ENCODE assay signal across 21 mouse cellular contexts in the genomic region with DNA sequence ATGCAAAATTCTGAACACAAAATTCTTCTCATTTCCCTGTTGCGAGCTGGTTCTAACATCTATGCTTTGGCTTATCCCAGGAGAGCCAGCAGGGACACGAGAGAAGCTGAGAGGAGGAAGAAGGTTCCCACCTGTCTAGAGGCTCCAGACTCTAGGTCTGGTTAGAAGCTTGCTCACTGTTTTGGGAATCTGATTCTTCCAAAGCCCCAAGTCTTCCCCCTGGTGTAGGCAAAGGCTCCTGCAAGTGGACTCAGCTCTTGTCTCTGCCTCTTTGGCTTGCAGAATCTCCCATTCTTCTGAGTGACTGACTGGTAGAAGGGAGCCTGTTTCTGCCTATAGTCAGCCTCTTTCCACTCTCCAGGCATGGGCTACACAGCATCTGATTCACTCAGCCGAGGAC.
DNase-seq lines count a peak whose midpoint lies in the region; ATAC-seq and TF ChIP-seq lines count a peak whose summit lies in the region.
"Had no signal": no experiment of that assay in that cellular context is flagged by ENCODE, and none has a peak within 500 bp of the region (broad histone marks: within the 10 kb centered on the region; RNA-seq: fewer than 3 reads in every experiment).

No protein-coding gene starts in this region.

- no peaks in the 10 kb centered on the region for H3K36me3 ChIP-seq in hindbrain, embryonic 11.5 days (ENCODE audit: control insufficient read depth, insufficient read depth, low read length)
- H3K36me3 ChIP-seq in hindbrain, embryonic 12.5 days: no peaks in the 10 kb centered on the region
- H3K36me3 ChIP-seq in lung, embryonic 14.5 days (ENCODE audit: insufficient read depth): no peaks in the 10 kb centered on the region
- no peaks in the 10 kb centered on the region for H3K36me3 ChIP-seq in small intestine, adult 2 months (ENCODE audit: control insufficient read depth, insufficient read depth, low read length)
- H3K36me3 ChIP-seq: embryonic facial prominence, embryonic 13.5 days; heart, embryonic 10.5 days; limb, embryonic 12.5 days; lung, embryonic 15.5 days; midbrain, embryonic 12.5 days had no signal

- TF ChIP-seq POLR2A in small intestine, adult 2 months (IDR thresholded peaks at IDR 0.05; ENCODE audit: low read depth, low read length): no peak

- H3K27me3 ChIP-seq in hindbrain, embryonic 11.5 days (ENCODE audit: control insufficient read depth, insufficient read depth, low read length): no peaks in the 10 kb centered on the region
- H3K27me3 ChIP-seq in hindbrain, embryonic 12.5 days: no peaks in the 10 kb centered on the region
- no peaks in the 10 kb centered on the region for H3K27me3 ChIP-seq in lung, embryonic 14.5 days (ENCODE audit: insufficient read depth, low read length)
- H3K27me3 ChIP-seq in small intestine, adult 2 months (ENCODE audit: control insufficient read depth, insufficient read depth, low read length): no peaks in the 10 kb centered on the region
- H3K27me3 ChIP-seq: limb, embryonic 12.5 days; lung, embryonic 15.5 days; midbrain, embryonic 12.5 days had no signal

- TF ChIP-seq CTCF in lung, embryonic 14.5 days (IDR thresholded peaks at IDR 0.05; ENCODE audit: low read depth): peak; percentile 43; the same call in 1 of the 2 replicates
- TF ChIP-seq CTCF in small intestine, adult 2 months (IDR thresholded peaks at IDR 0.05; ENCODE audit: extremely low read depth, insufficient read length, insufficient replicate concordance, low read depth, low read length): 0 out of 2 replicates have a peak, but pooled peaks have one; percentile 29

- no peak for DNase-seq in hindbrain, embryonic 11.5 days (ENCODE audit: low spot score)
- DNase-seq in lung, embryonic 14.5 days: peak; percentile 28
- DNase-seq in lung, postnatal 25 days (ENCODE audit: low spot score): no peak
- peak; percentile 16 for DNase-seq in R1 (ENCODE audit: low read depth, low spot score)
- no peak for DNase-seq in thymus, postnatal 4 days
- DNase-seq: cerebellum, adult 11 months; gastrocnemius, postnatal 36 days; heart, postnatal 36 days; kidney, adult 2 months; spleen, adult 18-20 months; thymus, postnatal 36 days had no signal

- no peak overlapping the region for H3K27ac ChIP-seq in hindbrain, embryonic 11.5 days (ENCODE audit: low read depth, low read length)
- H3K27ac ChIP-seq in hindbrain, embryonic 12.5 days: no peak overlapping the region
- no peak overlapping the region for H3K27ac ChIP-seq in lung, embryonic 14.5 days (ENCODE audit: low read depth)
- H3K27ac ChIP-seq in small intestine, adult 2 months (ENCODE audit: insufficient read depth, low read depth, low read length): no peak overlapping the region
- H3K27ac ChIP-seq: embryonic facial prominence, embryonic 13.5 days; heart, embryonic 10.5 days; left cerebral cortex, adult 2 months; limb, embryonic 12.5 days; lung, embryonic 15.5 days; midbrain, embryonic 12.5 days had no signal

- H3K9me3 ChIP-seq in hindbrain, embryonic 11.5 days (ENCODE audit: control insufficient read depth, low read length): no peaks in the 10 kb centered on the region
- no peaks in the 10 kb centered on the region for H3K9me3 ChIP-seq in hindbrain, embryonic 12.5 days (replicated peaks)
- H3K9me3 ChIP-seq in lung, embryonic 14.5 days (ENCODE audit: low read depth, low read length): no peaks in the 10 kb centered on the region
- H3K9me3 ChIP-seq: embryonic facial prominence, embryonic 13.5 days; heart, embryonic 10.5 days; limb, embryonic 12.5 days; lung, embryonic 15.5 days; midbrain, embryonic 12.5 days had no signal

- H3K4me2 ChIP-seq in hindbrain, embryonic 11.5 days (replicated peaks; ENCODE audit: low read depth, low read length): no peak overlapping the region
- H3K4me2 ChIP-seq in hindbrain, embryonic 12.5 days (replicated peaks): no peak overlapping the region
- no peak overlapping the region for H3K4me2 ChIP-seq in lung, embryonic 14.5 days
- H3K4me2 ChIP-seq: embryonic facial prominence, embryonic 13.5 days; limb, embryonic 12.5 days; lung, embryonic 15.5 days; midbrain, embryonic 12.5 days had no signal

- no peak overlapping the region for H3K4me3 ChIP-seq in hindbrain, embryonic 11.5 days (ENCODE audit: low read depth, low read length)
- H3K4me3 ChIP-seq in hindbrain, embryonic 12.5 days: no peak overlapping the region
- H3K4me3 ChIP-seq in lung, embryonic 14.5 days (ENCODE audit: low read depth, low read length): no peak overlapping the region
- H3K4me3 ChIP-seq in small intestine, adult 2 months (ENCODE audit: low read depth, low read length): no peak overlapping the region
- H3K4me3 ChIP-seq: embryonic facial prominence, embryonic 13.5 days; heart, embryonic 10.5 days; left cerebral cortex, adult 2 months; limb, embryonic 12.5 days; lung, embryonic 15.5 days; midbrain, embryonic 12.5 days; myocyte had no signal

- H3K4me1 ChIP-seq in hindbrain, embryonic 11.5 days (replicated peaks; ENCODE audit: control insufficient read depth, insufficient read depth, low read length): no peaks in the 10 kb centered on the region
- no peaks in the 10 kb centered on the region for H3K4me1 ChIP-seq in hindbrain, embryonic 12.5 days
- no peaks in the 10 kb centered on the region for H3K4me1 ChIP-seq in lung, embryonic 14.5 days (ENCODE audit: insufficient read depth)
- no peaks in the 10 kb centered on the region for H3K4me1 ChIP-seq in small intestine, adult 2 months (ENCODE audit: control insufficient read depth, insufficient read depth, insufficient read length, low read length)
- H3K4me1 ChIP-seq: embryonic facial prominence, embryonic 13.5 days; limb, embryonic 12.5 days; lung, embryonic 15.5 days; midbrain, embryonic 12.5 days had no signal

- peak; percentile 38; the same call in 1 of the 2 replicates for ATAC-seq in hindbrain, embryonic 11.5 days (ENCODE audit: low FRiP score)
- no peak for ATAC-seq in hindbrain, embryonic 12.5 days (ENCODE audit: low FRiP score)
- no peak for ATAC-seq in lung, embryonic 14.5 days (ENCODE audit: insufficient read depth)
- no peak for ATAC-seq in activated CD4-positive, CD25-positive, alpha-beta regulatory T cell, adult 4 months

- H3K9ac ChIP-seq in hindbrain, embryonic 11.5 days (ENCODE audit: low read depth, low read length): no peak overlapping the region
- no peak overlapping the region for H3K9ac ChIP-seq in hindbrain, embryonic 12.5 days
- no peak overlapping the region for H3K9ac ChIP-seq in lung, embryonic 14.5 days
- H3K9ac ChIP-seq: embryonic facial prominence, embryonic 13.5 days; limb, embryonic 12.5 days; lung, embryonic 15.5 days; midbrain, embryonic 12.5 days had no signal

- WGBS in hindbrain, embryonic 11.5 days: 75% methylated on average over 3 of the region's 3 CpGs
- 81% methylated on average over 3 of the region's 3 CpGs for WGBS in hindbrain, embryonic 12.5 days
- 59% methylated on average over 3 of the region's 3 CpGs for WGBS in lung, embryonic 14.5 days
- 76% methylated on average over 3 of the region's 3 CpGs for WGBS in small intestine, adult 2 months

Comparison
In these comparisons a context has a peak if more than half of its experiments do, and no peak if none do; other contexts are left out.
1. DNase-seq: peak in lung, embryonic 14.5 days (single experiment) and R1 (single experiment); none in hindbrain, embryonic 11.5 days (single experiment), lung, postnatal 25 days (single experiment) and thymus, postnatal 4 days (single experiment).